Mouse (Mus musculus) spleen, adult 2 months (tissue): Measurements from ENCODE around the gene Vasn. TPM values are rescaled to one million over a fixed set of nuclear protein-coding genes. Genes with fewer than 3 reads are reported as not detected.

Source experiments
- polyA plus RNA-seq: library from polyadenylated mRNA; depleted of rRNA; stranded (reverse); fragments of >200 nt; gene quantifications from 2 replicates; pipeline ENCODE4 v1.2.3, GENCODE M21; 2012; rRNA removed

The Vasn gene
- polyA plus RNA-seq, 1 experiment = 23.6 TPM

Other genes with a start within 250 kb of the Vasn start
- 3.3 and 3.5 TPM in 2 replicates for gene Adcy9, start 219.4 kb upstream of the Vasn start, polyA plus RNA-seq
- gene Srl, start 98.1 kb upstream of the Vasn start, polyA plus RNA-seq = 0.53 and 0.68 TPM in 2 replicates
- gene Tfap4, start 80.1 kb upstream of the Vasn start, polyA plus RNA-seq = 5.6 and 8.7 TPM in 2 replicates
- 11.9 and 14.1 TPM in 2 replicates for gene Glis2, start 45.2 kb upstream of the Vasn start, polyA plus RNA-seq
- gene Pam16, start 15.0 kb upstream of the Vasn start, polyA plus RNA-seq = 8.2 and 9.5 TPM in 2 replicates
- gene Dnaja3, start within 50 bp of the Vasn start, polyA plus RNA-seq = 11.0 and 12.1 TPM in 2 replicates
- gene Coro7, start 39.8 kb downstream of the Vasn start, polyA plus RNA-seq = 150 and 191 TPM in 2 replicates
- 8.7 and 9.4 TPM in 2 replicates for gene Nmral1, start 79.4 kb downstream of the Vasn start, polyA plus RNA-seq
- gene Hmox2, start 86.4 kb downstream of the Vasn start, polyA plus RNA-seq = 17.2 and 19.8 TPM in 2 replicates
- 40.4 and 55.2 TPM in 2 replicates for gene Cdip1, start 150.4 kb downstream of the Vasn start, polyA plus RNA-seq
- gene 4930562C15Rik, start 195.5 kb downstream of the Vasn start, polyA plus RNA-seq = not detected in 2 replicates
- 65.6 and 67.6 TPM in 2 replicates for gene Ubald1, start 240.4 kb downstream of the Vasn start, polyA plus RNA-seq
- gene Mgrn1, start 246.3 kb downstream of the Vasn start, polyA plus RNA-seq = 103 and 134 TPM in 2 replicates